Mouse (Mus musculus): ENCODE results near the gene Sult4a1. TPM values are rescaled to one million over a fixed set of nuclear protein-coding genes. Genes with fewer than 3 reads are reported as not detected.

Gene Sult4a1
- not detected in 2 replicates for total RNA-seq (2012; rRNA removed)
- not detected in 2 replicates for total RNA-seq (2014; rRNA removed)
- polyA plus RNA-seq (2012; ENCODE audit: insufficient read length, low read depth): not detected in 2 replicates

GRCm38 (mm10) chr15:84105105-84105923 is at the start of gene Sult4a1:
Sult4a1 (minus strand) TSS chr15:84105754.
- in situ Hi-C loops (cut with MboI; ENCODE audit: low pct_ligation_motif_present, low pct_unique_long_range_greater_than_20kb, low sequenced_read_pairs): loop anchor here (25.0 kb wide), 1 partner anchor 507 kb away; no protein-coding TSS in a partner anchor
- Histone ChIP-seq H3K79me2 (replicated peaks; ENCODE audit: control insufficient read depth, extremely low read depth, insufficient read depth, poor library complexity, severe bottlenecking) (no peaks in the 10 kb centered on the region), H3K4me3 (replicated peaks in 1 of 3; ENCODE audit: low read depth in 2 of 3, low read length in 2 of 3, poor library complexity in 1 of 3) (no peak within 1 kb of the TSS), H3K27ac (ENCODE audit: insufficient read depth, low read depth) (no peak within 1 kb of the TSS), H3K9me3 (replicated peaks; ENCODE audit: low read length) (no peaks in the 10 kb centered on the region), H3K9ac (ENCODE audit: insufficient read depth, low read depth) (no peak within 1 kb of the TSS), H3K27me3 (replicated peaks) (peaks cover 39% of the 10 kb centered on the region), H3K36me3 (replicated peaks in 1 of 2; ENCODE audit: control insufficient read depth in 1 of 2, insufficient read depth in 1 of 2, low read length in 1 of 2) (no peaks in the 10 kb centered on the region), H3K4me1 (ENCODE audit: control insufficient read depth in 1 of 2, insufficient read depth in 2 of 2) (no peaks in the 10 kb centered on the region), H3K4me2 (ENCODE audit: insufficient read depth, low read depth, poor library complexity, severe bottlenecking) (no peak within 1 kb of the TSS)
- dilution Hi-C loops (cut with MboI; ENCODE audit: extremely low pct_ligation_motif_present, extremely low pct_unique_long_range_greater_than_20kb, low sequenced_read_pairs): no loop called here
- DNase-seq (ENCODE audit: extremely low read depth): no peak
- TF ChIP-seq MEF2A (IDR thresholded peaks at IDR 0.05; ENCODE audit: borderline replicate concordance, low read depth, low read length): no peak
- TF ChIP-seq POLR2AphosphoS2 (IDR thresholded peaks at IDR 0.05; ENCODE audit: low read depth, low read length): no peak
- TF ChIP-seq USF2 (conservative IDR thresholded peaks at IDR 0.05; ENCODE audit: low read depth, low read length): no peak
- TF ChIP-seq EP300 (IDR thresholded peaks at IDR 0.05; ENCODE audit: low read length): no peak
- no peak for TF ChIP-seq SIN3A (IDR thresholded peaks at IDR 0.05; ENCODE audit: low read length)
- TF ChIP-seq ELF1 (IDR thresholded peaks at IDR 0.05; ENCODE audit: low read depth, low read length): no peak
- no peak for TF ChIP-seq SMC3 (IDR thresholded peaks at IDR 0.05; ENCODE audit: low read depth, low read length)
- no peak for TF ChIP-seq MAFK (IDR thresholded peaks at IDR 0.05; ENCODE audit: insufficient replicate concordance, low read length)
- no peak for TF ChIP-seq UBTF (IDR thresholded peaks at IDR 0.05; ENCODE audit: low read depth, low read length)
- no peak for TF ChIP-seq ZNF384 (IDR thresholded peaks at IDR 0.05; ENCODE audit: low read depth, low read length)
- no peak for TF ChIP-seq ETS1 (conservative IDR thresholded peaks at IDR 0.05; ENCODE audit: low read depth, low read length)
- no peak for TF ChIP-seq TCF12 (IDR thresholded peaks at IDR 0.05; ENCODE audit: low read depth, low read length)
- no peak for TF ChIP-seq KAT2A (IDR thresholded peaks at IDR 0.05; ENCODE audit: insufficient replicate concordance, low read length)
- no peak for TF ChIP-seq MAZ (IDR thresholded peaks at IDR 0.05; ENCODE audit: low read depth, low read length)

GRCm38 (mm10) chr15:84140929-84141328 is 35.4 kb upstream of the Sult4a1 start:
- Histone ChIP-seq H3K4me3 (replicated peaks in 1 of 3; ENCODE audit: low read depth in 2 of 3, low read length in 2 of 3, poor library complexity in 1 of 3) (no peak overlapping the region), H3K27ac (ENCODE audit: insufficient read depth, low read depth) (no peak overlapping the region), H3K79me2 (replicated peaks; ENCODE audit: control insufficient read depth, extremely low read depth, insufficient read depth, poor library complexity, severe bottlenecking) (no peaks in the 10 kb centered on the region), H3K36me3 (replicated peaks in 1 of 2; ENCODE audit: control insufficient read depth in 1 of 2, insufficient read depth in 1 of 2, low read length in 1 of 2) (no peaks in the 10 kb centered on the region), H3K9me3 (replicated peaks; ENCODE audit: low read length) (no peaks in the 10 kb centered on the region), H3K4me1 (ENCODE audit: control insufficient read depth in 1 of 2, insufficient read depth in 2 of 2) (no peaks in the 10 kb centered on the region), H3K4me2 (ENCODE audit: insufficient read depth, low read depth, poor library complexity, severe bottlenecking) (no peak overlapping the region), H3K9ac (ENCODE audit: insufficient read depth, low read depth) (no peak overlapping the region), H3K27me3 (replicated peaks) (peaks cover 76% of the 10 kb centered on the region)
- dilution Hi-C loops (cut with MboI; ENCODE audit: extremely low pct_ligation_motif_present, extremely low pct_unique_long_range_greater_than_20kb, low sequenced_read_pairs) (no loop called here), in situ Hi-C loops (cut with MboI; ENCODE audit: low pct_ligation_motif_present, low pct_unique_long_range_greater_than_20kb, low sequenced_read_pairs) (no loop called here)
- DNase-seq (ENCODE audit: extremely low read depth): no peak
- TF ChIP-seq POLR2AphosphoS2 (IDR thresholded peaks at IDR 0.05; ENCODE audit: low read depth, low read length) (no peak), TCF12 (IDR thresholded peaks at IDR 0.05; ENCODE audit: low read depth, low read length) (no peak), USF2 (conservative IDR thresholded peaks at IDR 0.05; ENCODE audit: low read depth, low read length) (no peak), USF1 (IDR thresholded peaks at IDR 0.05; ENCODE audit: low read depth, low read length) (no peak), MYC (IDR thresholded peaks at IDR 0.05; ENCODE audit: low read depth, low read length) (no peak), PAX5 (IDR thresholded peaks at IDR 0.05; ENCODE audit: low read length) (no peak), POLR2A (IDR thresholded peaks at IDR 0.05; ENCODE audit: low read depth, low read length) (no peak), MAZ (IDR thresholded peaks at IDR 0.05; ENCODE audit: low read depth, low read length) (no peak), SIN3A (IDR thresholded peaks at IDR 0.05; ENCODE audit: low read length) (no peak), ZMIZ1 (IDR thresholded peaks at IDR 0.05; ENCODE audit: low read depth, low read length) (no peak), RCOR1 (conservative IDR thresholded peaks at IDR 0.05; ENCODE audit: low read depth, low read length) (no peak), KAT2A (IDR thresholded peaks at IDR 0.05; ENCODE audit: insufficient replicate concordance, low read length) (no peak), NRF1 (IDR thresholded peaks at IDR 0.05; ENCODE audit: low read depth, low read length) (no peak), ZC3H11A (IDR thresholded peaks at IDR 0.05; ENCODE audit: low read depth, low read length) (no peak), ZKSCAN1 (IDR thresholded peaks at IDR 0.05; ENCODE audit: borderline replicate concordance, low read depth, low read length) (no peak), NELFE (IDR thresholded peaks at IDR 0.05; ENCODE audit: low read depth, low read length) (no peak)

Data from CH12.LX (cell line).